Mouse (Mus musculus) myocyte (in vitro differentiated cells): ENCODE measurements around the gene Fndc11.

Source experiments
- CEBPB ChIP-seq: IDR thresholded peaks from 2 replicates; pipeline ENCODE4 v1.6.1; 2011; ENCODE audit warnings: mild to moderate bottlenecking, moderate library complexity; ENCODE audit not compliant: poor library complexity, insufficient read depth, severe bottlenecking
- E2F4 ChIP-seq: IDR thresholded peaks from one replicate; pipeline ENCODE4 v1.6.1; 2011; ENCODE audit warnings: mild to moderate bottlenecking, control low read depth, moderate library complexity; ENCODE audit not compliant: insufficient read depth
- MAX ChIP-seq: IDR thresholded peaks from one replicate; pipeline ENCODE4 v1.6.1; 2011; ENCODE audit warnings: low read depth, mild to moderate bottlenecking, control low read depth
- MYOD1 ChIP-seq, 3 experiments: IDR thresholded peaks; one replicate each; pipeline ENCODE4 v1.6.1; 2011; ENCODE audit warnings: control low read depth in 2 of 3, low read depth in 2 of 3, mild to moderate bottlenecking in 2 of 3, moderate library complexity in 1 of 3; ENCODE audit not compliant: insufficient read length in 2 of 3, control insufficient read depth in 1 of 3
- MYOG ChIP-seq, 3 experiments: IDR thresholded peaks; one replicate each; pipeline ENCODE4 v1.6.1; 2011; ENCODE audit warnings: control low read depth in 2 of 3, low read depth in 2 of 3, mild to moderate bottlenecking in 2 of 3; ENCODE audit not compliant: insufficient read length in 2 of 3, control insufficient read depth in 1 of 3, insufficient read depth in 1 of 3
- POLR2A ChIP-seq: IDR thresholded peaks from one replicate; pipeline ENCODE4 v1.6.1; 2011; ENCODE audit warnings: low read depth, mild to moderate bottlenecking, control low read depth, moderate library complexity; ENCODE audit not compliant: insufficient read length
- POLR2AphosphoS2 ChIP-seq: IDR thresholded peaks from one replicate; pipeline ENCODE4 v1.6.1; 2011; ENCODE audit warnings: low read depth, control low read depth; ENCODE audit not compliant: insufficient read length
- REST ChIP-seq: IDR thresholded peaks from one replicate; pipeline ENCODE4 v1.6.1; 2011; ENCODE audit warnings: mild to moderate bottlenecking, control low read depth, moderate library complexity; ENCODE audit not compliant: insufficient read depth, insufficient read length
- SRF ChIP-seq: IDR thresholded peaks from one replicate; pipeline ENCODE4 v1.6.1; 2011; ENCODE audit warnings: low read depth; ENCODE audit not compliant: control insufficient read depth, insufficient read length
- TCF12 ChIP-seq: IDR thresholded peaks from one replicate; pipeline ENCODE4 v1.6.1; 2011; ENCODE audit warnings: mild to moderate bottlenecking, control low read depth; ENCODE audit not compliant: poor library complexity, insufficient read depth, severe bottlenecking
- TCF3 ChIP-seq: IDR thresholded peaks from one replicate; pipeline ENCODE4 v1.6.1; 2011; ENCODE audit warnings: low read depth, control low read depth; ENCODE audit not compliant: insufficient read length
- USF1 ChIP-seq: IDR thresholded peaks from one replicate; pipeline ENCODE4 v1.6.1; 2011; ENCODE audit warnings: low read depth, mild to moderate bottlenecking, control low read depth, moderate library complexity

GRCm38 (mm10) chr2:181219538-181220216, at the start of gene Fndc11:
- TF ChIP-seq POLR2A (no peak), POLR2AphosphoS2 (no peak), MYOD1 (IDR thresholded peaks at IDR 0.05; ENCODE audit: control insufficient read depth in 1 of 3, insufficient read length in 2 of 3, low read depth in 2 of 3) (no peak), REST (no peak), TCF12 (no peak), MAX (no peak), E2F4 (no peak), USF1 (no peak), SRF (no peak), MYOG (IDR thresholded peaks at IDR 0.05; ENCODE audit: control insufficient read depth in 1 of 3, insufficient read depth in 1 of 3, insufficient read length in 2 of 3, low read depth in 2 of 3) (no peak), CEBPB (no peak), TCF3 (no peak)
